Comparison of ENCODE assay signal across 8 mouse cellular contexts in genomic region chr16:44615878-44616206, GRCm38 (mm10). TPM values are rescaled to one million over a fixed set of nuclear protein-coding genes. Genes with fewer than 3 reads are reported as not detected.
A peak's percentile ranks its signal among the peaks of the same experiment; 100 is the strongest.
DNase-seq lines count a peak whose midpoint lies in the region; ATAC-seq lines count a peak whose summit lies in the region.

No protein-coding gene starts in this region.

- ATAC-seq in neural tube, embryonic 14.5 days (ENCODE audit: low read depth), result peak; percentile 88

- H3K4me3 ChIP-seq in neural tube, embryonic 14.5 days (ENCODE audit: low read depth, low read length), result no peak overlapping the region

- 24% methylated on average over 3 of the region's 3 CpGs for WGBS in neural tube, embryonic 14.5 days

- H3K36me3 ChIP-seq in neural tube, embryonic 14.5 days (ENCODE audit: control insufficient read depth, insufficient read depth, low read length), result no peaks in the 10 kb centered on the region

- peak; percentile 67 for DNase-seq in 3T3-L1 (ENCODE audit: low read depth, low spot score)
- DNase-seq in cerebellum, adult 9-11 months, result peak; percentile 64
- DNase-seq in gastrocnemius, adult 18-20 months (ENCODE audit: low spot score), result peak; percentile 41
- DNase-seq in kidney, postnatal 25 days, result peak; percentile 54 to 57
- DNase-seq in left cerebral cortex, postnatal 25 days (ENCODE audit: low spot score in 2 of 2), result no peak
- no peak for DNase-seq in urinary bladder, adult 18-20 months (ENCODE audit: low spot score in 2 of 2)
- DNase-seq in spleen, postnatal 36 days (ENCODE audit: low spot score in 2 of 2), result no peak

- no peak overlapping the region for H3K4me2 ChIP-seq in neural tube, embryonic 14.5 days (ENCODE audit: low read depth, low read length)

- H3K4me1 ChIP-seq in neural tube, embryonic 14.5 days (ENCODE audit: control insufficient read depth, insufficient read depth, low read length), result 0 out of 2 replicates have a peak, but pooled peaks cover 4% of the 10 kb centered on the region

- no peak overlapping the region for H3K9ac ChIP-seq in neural tube, embryonic 14.5 days (replicated peaks; ENCODE audit: low read depth, low read length)

- H3K27me3 ChIP-seq in neural tube, embryonic 14.5 days (ENCODE audit: control insufficient read depth, insufficient read depth, low read length), result no peaks in the 10 kb centered on the region

- intact Hi-C loops in left cerebral cortex, postnatal 25 days (cut with DNase I), result no loop called here

- peak overlapping the region; percentile 35; the same call in 1 of the 2 replicates for H3K27ac ChIP-seq in neural tube, embryonic 14.5 days (ENCODE audit: low read depth, low read length)

- no peaks in the 10 kb centered on the region for H3K9me3 ChIP-seq in neural tube, embryonic 14.5 days (ENCODE audit: control insufficient read depth, low read length)

RNA-seq across cellular contexts. Expression of gene Boc, which starts 57.1 kb away (rescaled TPM):
- total RNA-seq in gastrocnemius, adult 18-20 months (2021), result 1 to 10 TPM; 2.5 to 4.8 TPM
- polyA plus RNA-seq in neural tube, embryonic 14.5 days (2014; fragmentation: Nextera tagmentation; extraction: Ambion mirVana), result 7.8 and 9.9 TPM in 2 replicates
- total RNA-seq in left cerebral cortex, postnatal 25 days (2021), result 10 to 100 TPM; 19.9 TPM

Comparison
In these comparisons a context has a peak if more than half of its experiments do, and no peak if none do; other contexts are left out.
1. DNase-seq: peak in 3T3-L1 (single experiment), cerebellum, adult 9-11 months (single experiment), gastrocnemius, adult 18-20 months (single experiment) and kidney, postnatal 25 days (2 of 2); none in left cerebral cortex, postnatal 25 days (0 of 2), urinary bladder, adult 18-20 months (0 of 2) and spleen, postnatal 36 days (0 of 2).